Mouse (Mus musculus): ENCODE measurements around the gene Mlxipl. TPM values are rescaled to one million over a fixed set of nuclear protein-coding genes. Genes with fewer than 3 reads are reported as not detected.

The Mlxipl gene
- total RNA-seq, 2 experiments from 2014 or later = 3.6 to 5.2 TPM

- DNase-seq = no peak
Measured at GRCm38 (mm10) chr5:135080539-135080938, 9.2 kb upstream of the Mlxipl start.

GRCm38 (mm10) chr5:135086871-135087270, 2.8 kb upstream of the Mlxipl start:
- no peak for DNase-seq

GRCm38 (mm10) chr5:135100981-135101380, 11.3 kb downstream of the Mlxipl start:
- no peak for DNase-seq

- no peak for DNase-seq
Measured at GRCm38 (mm10) chr5:135103999-135104660, 14.4 kb downstream of the Mlxipl start.

GRCm38 (mm10) chr5:135106758-135107256, 17.1 kb downstream of the Mlxipl start:
- peak in 1 of 2 experiments; percentile 37 for DNase-seq

- DNase-seq = no peak
Measured at GRCm38 (mm10) chr5:135107521-135108501, 18.1 kb downstream of the Mlxipl start.

GRCm38 (mm10) chr5:135109017-135109416, 19.3 kb downstream of the Mlxipl start:
- no peak for DNase-seq

- no peak for DNase-seq
Measured at GRCm38 (mm10) chr5:135109426-135109825, 19.7 kb downstream of the Mlxipl start.

GRCm38 (mm10) chr5:135109976-135110375, 20.3 kb downstream of the Mlxipl start:
- no peak for DNase-seq

- DNase-seq = no peak
Measured at GRCm38 (mm10) chr5:135113782-135114181, 24.1 kb downstream of the Mlxipl start.

GRCm38 (mm10) chr5:135115241-135115640, 25.6 kb downstream of the Mlxipl start:
- DNase-seq = no peak

- DNase-seq = peak; percentile 45 to 50
Measured at GRCm38 (mm10) chr5:135118589-135119081, 28.9 kb downstream of the Mlxipl start.

- no peak for DNase-seq
Measured at GRCm38 (mm10) chr5:135120753-135121152, 31.1 kb downstream of the Mlxipl start.

- peak in 1 of 2 experiments; percentile 19 for DNase-seq
Measured at GRCm38 (mm10) chr5:135126121-135126520, 36.4 kb downstream of the Mlxipl start.

GRCm38 (mm10) chr5:135127669-135128068, 38.0 kb downstream of the Mlxipl start:
- DNase-seq = no peak

GRCm38 (mm10) chr5:135129747-135130146, 40.1 kb downstream of the Mlxipl start:
- DNase-seq = no peak

GRCm38 (mm10) chr5:135133736-135134405, 44.2 kb downstream of the Mlxipl start:
- no peak for DNase-seq

- DNase-seq = no peak
Measured at GRCm38 (mm10) chr5:135134534-135134933, 44.8 kb downstream of the Mlxipl start.

- DNase-seq = no peak
Measured at GRCm38 (mm10) chr5:135139881-135140280, 50.2 kb downstream of the Mlxipl start.

- DNase-seq = no peak
Measured at GRCm38 (mm10) chr5:135144469-135144868, 54.8 kb downstream of the Mlxipl start.

- DNase-seq = no peak
Measured at GRCm38 (mm10) chr5:135145532-135145931, 55.8 kb downstream of the Mlxipl start.

- no peak for DNase-seq
Measured at GRCm38 (mm10) chr5:135145955-135146354, 56.3 kb downstream of the Mlxipl start.

GRCm38 (mm10) chr5:135148715-135149052, 59.0 kb downstream of the Mlxipl start:
- no peak for DNase-seq

Measured in layer of hippocampus, postnatal 36 days (tissue).